Comparison of ENCODE assay signal across 23 mouse cellular contexts in the genomic region with DNA sequence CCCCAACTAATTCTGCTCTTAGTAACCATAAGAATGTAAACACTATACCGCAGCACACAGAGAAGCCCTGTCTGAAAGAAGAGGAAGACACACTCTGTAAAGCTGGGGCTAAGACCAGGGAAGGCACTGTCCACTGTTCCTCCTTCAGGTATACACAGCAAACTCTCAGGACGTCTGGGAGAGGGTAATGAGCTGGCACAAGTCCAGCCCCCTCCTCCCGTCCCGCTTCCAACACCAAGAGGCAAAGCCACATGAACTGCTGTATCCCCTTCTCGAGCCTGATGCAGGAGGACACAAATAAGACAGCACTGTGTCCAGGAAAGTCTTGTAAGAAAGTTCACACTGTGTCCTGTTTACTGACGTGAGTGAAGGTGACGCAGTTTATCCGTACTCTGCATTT. TPM values are rescaled to one million over a fixed set of nuclear protein-coding genes. Genes with fewer than 3 reads are reported as not detected.
DNase-seq lines count a peak whose midpoint lies in the region; ATAC-seq and TF ChIP-seq lines count a peak whose summit lies in the region.
"Had no signal": no experiment of that assay in that cellular context is flagged by ENCODE, and none has a peak within 500 bp of the region (broad histone marks: within the 10 kb centered on the region; RNA-seq: fewer than 3 reads in every experiment).

No protein-coding gene starts in this region.

- H3K4me3 ChIP-seq in kidney, adult 2 months (ENCODE audit: insufficient read depth, low read depth, low read length) = no peak overlapping the region
- no peak overlapping the region for H3K4me3 ChIP-seq in stomach, postnatal 0 days (ENCODE audit: low read depth, low read length)
- H3K4me3 ChIP-seq: heart, embryonic 13.5 days; limb, embryonic 13.5 days; liver, embryonic 12.5 days; midbrain, embryonic 12.5 days had no signal

- WGBS in kidney, adult 2 months = 51% methylated on average over 8 of the region's 8 CpGs
- 23% methylated on average over 8 of the region's 8 CpGs for WGBS in stomach, postnatal 0 days

- H3K36me3 ChIP-seq in kidney, adult 2 months (ENCODE audit: control insufficient read depth, insufficient read depth, low read length) = no peaks in the 10 kb centered on the region
- H3K36me3 ChIP-seq in stomach, postnatal 0 days (ENCODE audit: control insufficient read depth, insufficient read depth, low read length) = no peaks in the 10 kb centered on the region
- H3K36me3 ChIP-seq: heart, embryonic 13.5 days; limb, embryonic 13.5 days; liver, embryonic 12.5 days; midbrain, embryonic 12.5 days had no signal

- TF ChIP-seq POLR2A in kidney, adult 2 months (IDR thresholded peaks at IDR 0.05; ENCODE audit: low read depth, low read length) = no peak

- no peak for TF ChIP-seq CTCF in kidney, adult 2 months (conservative IDR thresholded peaks at IDR 0.05; ENCODE audit: insufficient read depth, insufficient read length, low read depth, low read length)
- no peak for TF ChIP-seq CTCF in stomach, postnatal 0 days (IDR thresholded peaks at IDR 0.05; ENCODE audit: low read depth)

- H3K4me1 ChIP-seq in kidney, adult 2 months (ENCODE audit: control insufficient read depth, insufficient read depth, low read length) = 0 out of 2 replicates have a peak, but pooled peaks cover 3% of the 10 kb centered on the region
- H3K4me1 ChIP-seq in stomach, postnatal 0 days (replicated peaks; ENCODE audit: control insufficient read depth, insufficient read depth) = peaks cover 9% of the 10 kb centered on the region; the same call in 1 of the 2 replicates

- peak; percentile 94 for DNase-seq in heart, adult 11 months
- DNase-seq in heart, adult 18-20 months = no peak
- peak; percentile 19 to 22 for DNase-seq in kidney, postnatal 36 days
- DNase-seq in kidney, adult 2 months = no peak
- DNase-seq in lung, postnatal 14 days = peak; percentile 21
- no peak for DNase-seq in lung, postnatal 36 days
- no peak for DNase-seq in stomach, postnatal 0 days (ENCODE audit: low spot score)
- no peak for DNase-seq in yolk sac, embryonic 10.5 days (ENCODE audit: low spot score)
- DNase-seq: adrenal gland, adult 2 months; cerebellum, adult 9-10 months; gastrocnemius, postnatal 36 days; kidney, adult 11 months; layer of hippocampus, postnatal 36 days; lung, adult 2 months; thymus, adult 2 months had no signal

- no peak overlapping the region for H3K27ac ChIP-seq in kidney, adult 2 months (ENCODE audit: insufficient read depth, low read depth, low read length)
- peak overlapping the region; percentile 20; the same call in 1 of the 2 replicates for H3K27ac ChIP-seq in stomach, postnatal 0 days (replicated peaks)
- H3K27ac ChIP-seq: heart, embryonic 13.5 days; kidney, postnatal 0 days; limb, embryonic 13.5 days; liver, embryonic 12.5 days; midbrain, embryonic 12.5 days had no signal

- no peak for TF ChIP-seq EP300 in stomach, postnatal 0 days (optimal IDR thresholded peaks at IDR 0.05)

- no peaks in the 10 kb centered on the region for H3K9me3 ChIP-seq in stomach, postnatal 0 days (ENCODE audit: control insufficient read depth, low read length)
- H3K9me3 ChIP-seq: heart, embryonic 13.5 days; limb, embryonic 13.5 days; liver, embryonic 12.5 days; midbrain, embryonic 12.5 days had no signal

- H3K4me2 ChIP-seq in stomach, postnatal 0 days (replicated peaks; ENCODE audit: low read depth) = no peak overlapping the region
- H3K4me2 ChIP-seq: heart, embryonic 13.5 days; limb, embryonic 13.5 days; liver, embryonic 12.5 days; midbrain, embryonic 12.5 days had no signal

- ATAC-seq in stomach, postnatal 0 days (ENCODE audit: low FRiP score, low TSS enrichment) = no peak
- ATAC-seq: forebrain, embryonic 16.5 days; hindbrain, embryonic 16.5 days; liver, embryonic 12.5 days; Patski had no signal

- no peak overlapping the region for H3K9ac ChIP-seq in stomach, postnatal 0 days (ENCODE audit: low read length)
- H3K9ac ChIP-seq: heart, embryonic 13.5 days; limb, embryonic 13.5 days; liver, embryonic 12.5 days; midbrain, embryonic 12.5 days had no signal

- H3K27me3 ChIP-seq in kidney, adult 2 months (replicated peaks; ENCODE audit: control insufficient read depth, insufficient read depth, low read length) = no peaks in the 10 kb centered on the region
- no peaks in the 10 kb centered on the region for H3K27me3 ChIP-seq in stomach, postnatal 0 days (ENCODE audit: control insufficient read depth, insufficient read depth, low read length)
- H3K27me3 ChIP-seq: limb, embryonic 13.5 days; liver, embryonic 12.5 days; Patski had no signal

RNA-seq across cellular contexts. Expression of gene Mgat4a, which starts 40.1 kb away (rescaled TPM):
- 10 to 100 TPM; 13.0 to 15.4 TPM for total RNA-seq in heart, adult 18-20 months (2021)
- polyA plus RNA-seq in kidney, adult 2 months (2012; rRNA removed) = 12.8 and 12.9 TPM in 2 replicates
- polyA plus RNA-seq in stomach, postnatal 0 days (2015; fragmentation: Nextera tagmentation; extraction: Ambion mirVana) = 13.7 and 13.8 TPM in 2 replicates

Comparison
In these comparisons a context has a peak if more than half of its experiments do, and no peak if none do; other contexts are left out.
1. DNase-seq: peak in heart, adult 11 months (single experiment), kidney, postnatal 36 days (2 of 2) and lung, postnatal 14 days (single experiment); none in heart, adult 18-20 months (0 of 2), kidney, adult 2 months (single experiment), lung, postnatal 36 days (single experiment), stomach, postnatal 0 days (single experiment) and yolk sac, embryonic 10.5 days (single experiment).